Mouse (Mus musculus): ENCODE measurements at regions not wholly inside any gene's neighbourhood (a gene's known extent, or its start where the extent isn't known, plus 50 kb on each side); places are given as distances from the start of the nearest gene placed in this dataset.

DNA sequence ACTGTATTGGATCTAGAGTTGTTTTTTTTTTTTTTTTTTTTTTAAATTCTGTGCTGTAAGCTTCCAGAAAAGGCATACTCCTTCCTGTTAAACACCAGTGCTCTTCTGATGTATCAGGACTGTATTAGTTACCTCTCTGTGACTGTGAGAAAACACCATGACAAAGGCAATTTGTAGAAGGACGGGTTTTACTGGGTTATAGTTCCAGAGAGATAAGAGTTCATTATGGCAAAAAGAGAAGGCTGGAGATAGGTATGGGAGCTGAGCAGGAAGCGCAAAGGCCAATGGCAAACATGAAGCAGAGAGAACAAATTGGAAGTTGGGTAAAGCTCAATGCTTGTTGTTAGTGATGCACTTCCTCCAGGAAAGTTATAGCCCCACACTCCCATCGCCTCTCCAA lies 117.5 kb upstream of the Adgrf1 start:
- TF ChIP-seq CTCF (IDR thresholded peaks at IDR 0.05; ENCODE audit: low read depth, low read length) (no peak), POLR2A (IDR thresholded peaks at IDR 0.05; ENCODE audit: extremely low read depth, insufficient read depth, low read length) (no peak)
